Mouse (Mus musculus): ENCODE measurements around the gene Klhl21. TPM values are rescaled to one million over a fixed set of nuclear protein-coding genes. Genes with fewer than 3 reads are reported as not detected.

Gene Klhl21
- 13.4 and 13.7 TPM in 2 replicates for polyA plus RNA-seq (2015; fragmentation: Nextera tagmentation; extraction: Ambion mirVana)

DNA sequence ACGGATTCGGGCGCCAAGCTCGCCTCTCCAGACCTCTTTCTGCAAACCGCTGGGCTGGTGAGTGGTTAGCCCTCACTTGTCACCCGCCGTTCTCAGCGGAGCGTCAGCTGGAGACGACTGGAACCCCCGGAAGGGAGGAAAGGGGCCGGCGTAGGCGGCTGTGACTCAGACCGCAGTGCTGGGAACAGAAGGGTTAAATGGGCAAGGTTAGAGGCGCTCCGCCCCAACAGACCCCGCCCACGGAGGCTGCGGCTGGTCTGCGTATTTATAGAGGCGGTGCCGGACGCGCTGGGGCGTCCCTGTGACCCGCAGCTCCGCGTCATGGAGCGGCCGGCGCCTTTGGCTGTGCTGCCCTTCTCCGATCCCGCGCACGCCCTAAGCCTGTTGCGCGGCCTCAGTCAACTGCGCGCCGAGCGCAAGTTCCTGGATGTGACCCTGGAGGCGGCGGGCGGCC lies at the start of gene Klhl21:
Gene Klhl21, plus strand, starts transcription at position 182 of the 454 bp plus-strand sequence.
- peaks cover 18% of the 10 kb centered on the region for H3K4me1 ChIP-seq (ENCODE audit: insufficient read depth, low read depth, low read length)

DNA sequence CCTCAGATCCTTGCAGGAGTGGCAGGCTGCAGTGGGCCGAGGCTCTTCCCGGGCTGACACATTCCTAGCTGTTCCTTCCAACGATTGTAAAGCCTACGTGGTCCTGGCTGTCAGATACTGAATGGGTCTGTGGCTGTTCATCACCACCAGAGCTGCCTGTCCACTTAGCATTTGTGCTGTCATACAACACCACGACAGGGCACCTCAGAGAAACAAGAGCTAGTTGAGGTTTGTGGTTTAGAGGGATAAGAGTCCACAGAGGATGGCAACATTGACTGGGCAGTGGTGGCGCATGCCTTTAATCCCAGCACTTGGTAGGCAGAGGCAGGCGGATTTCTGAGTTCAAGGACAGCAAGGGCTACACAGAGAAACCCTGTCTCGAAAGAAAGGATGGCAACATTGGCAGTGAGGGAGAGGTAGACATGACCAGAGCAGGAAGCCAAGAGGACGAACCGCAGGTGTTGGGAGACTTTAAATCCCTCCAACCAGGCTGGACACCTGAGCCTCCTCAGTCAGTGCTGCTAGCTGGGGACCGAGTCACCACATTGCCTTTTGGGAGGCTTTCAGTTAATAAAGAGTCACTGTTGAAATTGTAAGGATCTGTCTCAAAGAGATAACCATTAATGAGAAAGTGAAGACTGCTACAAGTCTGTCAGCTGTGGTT lies 48.6 kb upstream of the Klhl21 start:
- 87% methylated on average over 11 of the region's 11 CpGs for WGBS
- Histone ChIP-seq H3K27me3 (replicated peaks; ENCODE audit: insufficient read depth, low read length) (no peaks in the 10 kb centered on the region), H3K9me3 (ENCODE audit: low read length) (no peaks in the 10 kb centered on the region), H3K4me2 (replicated peaks; ENCODE audit: low read depth, low read length) (no peak overlapping the region), H3K27ac (ENCODE audit: low read length) (no peak overlapping the region), H3K36me3 (ENCODE audit: insufficient read depth, low read length) (peaks cover 18% of the 10 kb centered on the region; the same call in 1 of the 2 replicates), H3K4me1 (ENCODE audit: insufficient read depth, low read depth, low read length) (no peaks in the 10 kb centered on the region), H3K9ac (replicated peaks; ENCODE audit: low read depth) (no peak overlapping the region), H3K4me3 (ENCODE audit: low read depth, low read length) (no peak overlapping the region)
- DNase-seq (ENCODE audit: low spot score) (no peak), ATAC-seq (no peak)
- TF ChIP-seq CTCF (IDR thresholded peaks at IDR 0.05) (no peak), EP300 (IDR thresholded peaks at IDR 0.05) (no peak)

More for the DNA sequence above, at the start of gene Klhl21:
- Histone ChIP-seq H3K9ac (replicated peaks; ENCODE audit: low read depth) (peak within 1 kb of the TSS; percentile 73), H3K9me3 (ENCODE audit: low read length) (no peaks in the 10 kb centered on the region), H3K4me2 (replicated peaks; ENCODE audit: low read depth, low read length) (peak within 1 kb of the TSS; percentile 100), H3K4me3 (ENCODE audit: low read depth, low read length) (peak within 1 kb of the TSS; percentile 74), H3K27ac (ENCODE audit: low read length) (peak within 1 kb of the TSS; percentile 97), H3K27me3 (replicated peaks; ENCODE audit: insufficient read depth, low read length) (no peaks in the 10 kb centered on the region), H3K36me3 (ENCODE audit: insufficient read depth, low read length) (peaks cover 7% of the 10 kb centered on the region; the same call in 1 of the 2 replicates)
- DNase-seq (ENCODE audit: low spot score) (peak; percentile 98), ATAC-seq (peak; percentile 90)
- 0% methylated on average over 45 of the region's 45 CpGs for WGBS
- TF ChIP-seq CTCF (IDR thresholded peaks at IDR 0.05): no peak
- TF ChIP-seq EP300 (IDR thresholded peaks at IDR 0.05): peak; percentile 72

DNA sequence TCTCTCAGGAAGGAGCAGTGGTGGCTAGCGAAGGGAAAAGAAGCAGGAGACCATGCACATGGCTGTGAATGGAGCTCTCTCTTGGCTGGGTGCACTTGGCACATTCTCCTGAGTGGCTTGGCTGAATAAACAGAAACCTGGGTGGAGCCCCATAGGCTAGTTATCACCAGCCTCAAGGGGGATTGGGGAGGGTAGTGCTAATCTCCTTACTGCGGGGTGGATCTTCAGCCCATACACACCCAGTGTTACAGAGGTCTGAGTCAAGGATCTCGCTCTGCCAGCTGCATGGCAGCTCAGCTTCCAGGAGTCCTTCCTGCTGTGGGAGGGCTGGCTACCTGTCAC lies 48.1 kb upstream of the Klhl21 start:
- Histone ChIP-seq H3K27ac (ENCODE audit: low read length) (no peak overlapping the region), H3K36me3 (ENCODE audit: insufficient read depth, low read length) (peaks cover 20% of the 10 kb centered on the region; the same call in 1 of the 2 replicates)

DNA sequence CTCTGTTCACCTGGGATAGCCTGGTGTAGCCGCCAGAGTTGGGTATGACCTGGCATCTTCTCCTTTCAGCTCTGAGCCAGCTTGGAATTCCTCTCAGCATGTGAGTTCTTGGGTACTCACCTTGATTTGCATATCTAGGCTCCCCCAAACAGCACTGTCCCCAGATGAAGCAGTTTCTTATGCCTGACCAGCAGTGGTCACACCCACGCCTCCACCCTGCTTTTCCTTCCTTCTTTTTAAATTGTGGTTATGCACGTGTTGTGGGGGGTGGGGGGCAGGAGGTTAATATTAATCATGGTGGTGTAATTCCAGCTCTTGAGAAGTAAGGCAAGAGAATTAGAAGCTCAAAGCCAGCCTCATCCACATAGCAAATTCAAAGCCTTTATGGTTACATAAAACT lies 45.8 kb upstream of the Klhl21 start:
- Histone ChIP-seq H3K4me3 (ENCODE audit: low read depth, low read length) (no peak overlapping the region), H3K27ac (ENCODE audit: low read length) (no peak overlapping the region), H3K36me3 (ENCODE audit: insufficient read depth, low read length) (peaks cover 14% of the 10 kb centered on the region; the same call in 1 of the 2 replicates), H3K27me3 (replicated peaks; ENCODE audit: insufficient read depth, low read length) (no peaks in the 10 kb centered on the region), H3K4me2 (replicated peaks; ENCODE audit: low read depth, low read length) (no peak overlapping the region), H3K9me3 (ENCODE audit: low read length) (no peaks in the 10 kb centered on the region), H3K4me1 (ENCODE audit: insufficient read depth, low read depth, low read length) (no peaks in the 10 kb centered on the region), H3K9ac (replicated peaks; ENCODE audit: low read depth) (no peak overlapping the region)
- WGBS: 76% methylated on average over 3 of the region's 3 CpGs
- TF ChIP-seq CTCF (IDR thresholded peaks at IDR 0.05) (no peak), EP300 (IDR thresholded peaks at IDR 0.05) (no peak)
- DNase-seq (ENCODE audit: low spot score) (no peak), ATAC-seq (no peak)

More for the DNA sequence above, 48.1 kb upstream of the Klhl21 start:
- Histone ChIP-seq H3K9ac (replicated peaks; ENCODE audit: low read depth) (no peak overlapping the region), H3K4me1 (ENCODE audit: insufficient read depth, low read depth, low read length) (no peaks in the 10 kb centered on the region), H3K9me3 (ENCODE audit: low read length) (no peaks in the 10 kb centered on the region), H3K4me3 (ENCODE audit: low read depth, low read length) (no peak overlapping the region), H3K4me2 (replicated peaks; ENCODE audit: low read depth, low read length) (no peak overlapping the region), H3K27me3 (replicated peaks; ENCODE audit: insufficient read depth, low read length) (no peaks in the 10 kb centered on the region)
- peak; percentile 83 for ATAC-seq
- 60% methylated on average over 3 of the region's 3 CpGs for WGBS
- TF ChIP-seq EP300 (IDR thresholded peaks at IDR 0.05): no peak
- TF ChIP-seq CTCF (IDR thresholded peaks at IDR 0.05): no peak
- DNase-seq (ENCODE audit: low spot score): peak; percentile 63

DNA sequence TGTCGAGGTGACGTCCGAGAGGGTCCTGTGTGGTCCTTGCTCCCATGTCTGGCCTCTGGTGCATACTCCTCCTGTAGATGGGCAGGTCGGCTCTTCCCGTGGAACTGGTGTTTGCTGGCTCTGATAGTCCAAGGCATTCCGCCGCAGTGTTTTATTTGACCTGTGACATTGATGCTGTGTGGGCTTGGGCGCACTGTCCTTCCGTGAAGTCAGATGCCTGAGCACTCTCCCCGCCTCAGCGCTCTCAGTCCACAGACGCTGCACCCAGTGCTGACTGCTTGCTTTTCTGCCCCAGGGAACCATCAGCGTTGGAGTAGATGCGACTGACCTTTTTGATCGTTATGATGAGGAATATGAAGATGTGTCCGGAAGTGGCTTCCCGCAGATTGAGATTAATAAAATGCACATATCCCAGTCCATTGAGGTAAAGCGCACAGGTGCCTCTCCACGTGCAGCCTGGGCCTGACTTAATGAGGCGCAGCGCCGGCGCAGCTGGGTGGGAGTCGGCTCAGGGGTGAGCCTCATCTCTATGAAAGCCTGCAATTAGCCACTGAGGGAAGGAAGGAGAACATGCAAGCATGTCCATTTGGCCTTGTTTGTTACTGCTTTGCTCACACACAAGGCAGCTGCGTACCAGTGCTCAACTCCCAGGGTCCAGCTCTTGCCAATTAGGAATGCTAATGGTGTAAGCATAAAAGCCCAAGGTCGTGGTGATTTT lies 40.2 kb upstream of the Klhl21 start:
- ATAC-seq: no peak
- no peak for DNase-seq (ENCODE audit: low spot score)
- Histone ChIP-seq H3K4me1 (ENCODE audit: insufficient read depth, low read depth, low read length) (no peaks in the 10 kb centered on the region), H3K27me3 (replicated peaks; ENCODE audit: insufficient read depth, low read length) (no peaks in the 10 kb centered on the region), H3K4me2 (replicated peaks; ENCODE audit: low read depth, low read length) (no peak overlapping the region), H3K27ac (ENCODE audit: low read length) (no peak overlapping the region), H3K4me3 (ENCODE audit: low read depth, low read length) (no peak overlapping the region), H3K9me3 (ENCODE audit: low read length) (no peaks in the 10 kb centered on the region), H3K36me3 (ENCODE audit: insufficient read depth, low read length) (peaks cover 22% of the 10 kb centered on the region), H3K9ac (replicated peaks; ENCODE audit: low read depth) (no peak overlapping the region)
- TF ChIP-seq CTCF (IDR thresholded peaks at IDR 0.05): no peak
- TF ChIP-seq EP300 (IDR thresholded peaks at IDR 0.05): no peak
- WGBS: 93% methylated on average over 26 of the region's 26 CpGs

DNA sequence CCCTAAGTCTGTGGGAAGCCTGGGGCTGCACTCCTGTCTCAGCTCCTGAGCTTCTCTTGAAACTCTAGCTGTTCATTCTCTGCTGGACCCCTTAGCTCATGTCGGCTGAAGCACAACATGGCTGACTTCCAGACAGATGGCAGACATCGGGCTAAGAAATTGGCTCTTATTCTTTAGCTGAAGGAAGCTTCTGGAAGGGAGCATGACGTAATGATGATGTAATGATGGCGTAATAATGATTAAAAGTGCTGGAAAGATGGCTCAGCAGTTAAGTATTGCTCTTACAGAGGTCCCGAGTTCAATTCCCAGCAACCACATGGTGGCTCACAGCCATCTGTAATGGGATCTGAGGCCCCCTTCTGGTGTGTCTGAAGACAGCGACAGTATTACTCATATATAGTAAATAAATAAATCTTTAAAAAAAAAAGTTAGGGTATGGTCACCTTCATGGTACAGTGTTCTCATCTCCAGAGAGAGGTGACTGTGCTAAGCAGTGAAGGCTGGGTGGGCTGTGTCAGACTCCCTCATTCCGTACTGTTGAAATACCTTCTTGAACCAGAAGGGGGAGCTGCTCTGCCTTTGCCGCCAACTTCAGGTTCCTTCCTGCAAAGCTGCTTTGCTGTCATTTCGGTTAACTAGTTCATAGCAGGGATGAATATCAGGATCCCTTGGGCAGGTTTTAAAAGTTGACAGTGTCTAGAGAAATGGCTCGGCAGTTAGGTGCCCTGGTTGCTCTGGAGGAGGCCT lies 36.2 kb upstream of the Klhl21 start:
- Histone ChIP-seq H3K27ac (ENCODE audit: low read length) (no peak overlapping the region), H3K4me3 (ENCODE audit: low read depth, low read length) (no peak overlapping the region), H3K4me1 (ENCODE audit: insufficient read depth, low read depth, low read length) (no peaks in the 10 kb centered on the region), H3K4me2 (replicated peaks; ENCODE audit: low read depth, low read length) (no peak overlapping the region), H3K36me3 (ENCODE audit: insufficient read depth, low read length) (peaks cover 12% of the 10 kb centered on the region), H3K27me3 (replicated peaks; ENCODE audit: insufficient read depth, low read length) (no peaks in the 10 kb centered on the region), H3K9ac (replicated peaks; ENCODE audit: low read depth) (no peak overlapping the region), H3K9me3 (ENCODE audit: low read length) (no peaks in the 10 kb centered on the region)
- WGBS: 63% methylated on average over 10 of the region's 10 CpGs
- no peak for ATAC-seq
- DNase-seq (ENCODE audit: low spot score): peak; percentile 44
- TF ChIP-seq EP300 (IDR thresholded peaks at IDR 0.05) (no peak), CTCF (IDR thresholded peaks at IDR 0.05) (peak; percentile 72)

All from lung, postnatal 0 days (tissue).